Mouse (Mus musculus) heart, postnatal 10 days (tissue): ENCODE measurements around the gene Grin2a. TPM values are rescaled to one million over a fixed set of nuclear protein-coding genes. Genes with fewer than 3 reads are reported as not detected.

Experiments
- DNase-seq, 2 experiments: peaks; one replicate each; pipeline ENCODE4 v3.0.0; 2021
- intact Hi-C: fragments of 180-260 bp; cut with DNase I; formaldehyde crosslinking; loops from one replicate; pipeline ENCODE4 v1.15.1; 2025
- total RNA-seq, 2 experiments: library from RNA; stranded (reverse); gene quantifications; 2 replicates each; pipeline ENCODE4 v1.2.3; 2021

The Grin2a gene
- total RNA-seq, result under 1 TPM; 0.12 to 0.17 TPM

DNA sequence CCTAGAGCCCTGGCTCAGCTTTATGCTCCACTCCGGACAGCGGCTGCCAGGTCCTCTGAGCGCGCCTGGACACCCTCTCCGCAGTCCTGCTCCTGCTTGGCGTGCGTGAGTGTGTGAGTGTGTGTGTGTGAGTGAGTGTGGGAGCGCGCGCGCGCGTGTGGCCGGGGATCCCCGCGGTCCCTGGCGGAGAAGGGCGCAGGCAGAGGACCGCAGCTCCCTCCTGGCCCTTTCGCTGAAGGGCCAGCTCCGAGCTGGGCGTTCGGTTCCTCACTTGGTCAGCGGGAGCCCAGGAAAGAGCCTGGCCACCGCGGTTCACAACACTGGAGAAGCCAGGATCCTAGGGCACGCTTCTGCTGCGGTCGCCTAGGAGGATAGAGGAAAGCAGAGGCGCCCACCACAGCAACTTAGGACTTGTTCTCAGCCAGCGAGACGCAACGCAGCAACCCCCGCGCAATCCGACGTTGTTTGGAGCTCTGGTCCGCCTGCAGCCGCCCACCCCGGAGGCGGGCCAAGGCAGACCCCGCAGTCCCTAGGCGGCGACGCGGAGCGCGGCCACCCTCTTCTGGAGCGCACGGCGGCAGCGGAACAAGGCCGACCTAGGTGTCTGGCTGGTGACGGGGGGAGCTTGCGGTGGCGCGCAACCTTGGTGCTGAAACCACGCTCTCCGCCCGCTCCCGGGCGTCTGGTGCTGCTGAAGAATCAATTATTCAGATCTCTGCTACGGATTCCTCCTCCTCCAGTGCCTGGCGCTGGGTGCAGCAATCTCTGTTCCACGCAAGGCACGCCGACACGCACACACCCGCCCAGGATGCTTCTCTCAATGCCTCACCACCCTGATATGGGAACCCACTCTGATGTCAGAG, at the start of gene Grin2a:
Gene Grin2a (minus strand): TSS at position 610 of the 863 bp plus-strand sequence.
- intact Hi-C loops, result no loop called here
- no peak for DNase-seq

GRCm38 (mm10) chr16:10035582-10036215, 40.3 kb upstream of the Grin2a start:
- intact Hi-C loops, result no loop called here
- no peak for DNase-seq

GRCm38 (mm10) chr16:10033416-10033979, 38.1 kb upstream of the Grin2a start:
- DNase-seq, result no peak
- intact Hi-C loops, result no loop called here

DNA sequence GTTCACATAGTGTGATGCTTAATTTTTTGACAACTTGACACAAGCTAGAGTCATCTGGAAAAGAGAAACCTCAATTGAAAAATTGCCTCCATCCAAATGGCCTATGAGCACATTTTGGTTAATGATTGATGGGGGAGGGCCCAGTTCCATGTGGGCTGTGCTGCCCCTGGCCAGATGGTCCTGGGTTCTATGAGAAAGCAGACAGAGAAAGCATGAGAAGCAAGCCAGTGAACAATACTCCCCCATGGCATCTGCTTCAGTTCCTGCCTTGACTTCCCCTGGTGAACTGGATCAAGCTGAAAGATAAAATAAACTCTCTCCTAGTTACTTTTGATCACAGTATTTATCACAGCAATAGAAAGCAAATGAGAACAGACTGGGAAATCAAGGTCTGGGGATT, 36.5 kb upstream of the Grin2a start:
- DNase-seq, result no peak
- intact Hi-C loops, result no loop called here

DNA sequence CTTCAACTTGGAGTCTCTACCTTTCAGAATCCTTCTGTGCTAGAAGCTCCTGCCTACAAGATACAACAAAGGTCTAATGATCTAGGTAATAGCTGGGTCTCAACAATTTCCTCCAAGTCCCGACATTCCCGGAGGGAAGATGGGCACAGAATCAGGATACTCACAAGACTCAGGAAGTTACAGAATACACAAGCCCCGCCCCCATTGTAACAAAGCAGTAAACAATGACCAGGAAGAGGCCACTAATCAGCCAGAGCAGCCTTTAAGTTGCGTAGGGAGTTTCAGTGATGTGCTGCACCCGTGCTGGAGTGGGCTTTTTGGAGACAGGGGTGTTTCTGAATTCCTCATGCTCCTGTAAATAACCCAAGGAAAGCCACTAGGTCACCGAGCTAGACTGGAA, 31.4 kb upstream of the Grin2a start:
- no peak for DNase-seq
- intact Hi-C loops, result no loop called here

GRCm38 (mm10) chr16:10009743-10010142, 14.4 kb upstream of the Grin2a start:
- DNase-seq, result no peak
- intact Hi-C loops, result no loop called here

- intact Hi-C loops, result no loop called here
- no peak for DNase-seq
These were observed 10.2 kb upstream of the Grin2a start for GRCm38 (mm10) chr16:10005606-10006005.

GRCm38 (mm10) chr16:10004096-10004495, 8.7 kb upstream of the Grin2a start:
- DNase-seq, result no peak
- intact Hi-C loops, result no loop called here

- no peak for DNase-seq
- intact Hi-C loops, result no loop called here
These were observed 7.6 kb upstream of the Grin2a start for GRCm38 (mm10) chr16:10003001-10003400.

DNA sequence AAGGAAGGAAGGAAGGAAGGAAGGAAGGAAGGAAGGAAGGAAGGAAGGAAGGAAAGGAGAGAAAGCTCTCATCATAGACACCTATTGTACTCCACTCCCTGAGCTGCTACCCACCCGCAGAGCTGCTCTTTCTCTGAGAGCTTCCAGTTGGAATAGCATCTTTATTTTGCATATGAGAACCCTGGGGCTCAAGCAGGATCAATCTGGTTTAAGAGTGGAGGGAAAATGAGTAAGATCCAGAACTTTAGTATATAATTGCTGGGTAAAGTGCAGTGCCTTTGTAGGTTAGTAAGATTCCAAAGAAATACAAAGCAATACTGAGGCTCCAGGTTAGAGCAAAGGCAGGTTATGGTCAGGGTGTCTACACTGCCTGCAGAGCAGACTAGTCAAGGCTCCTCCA, 6.2 kb upstream of the Grin2a start:
- intact Hi-C loops, result no loop called here
- DNase-seq, result no peak

GRCm38 (mm10) chr16:9999926-10000325, 4.6 kb upstream of the Grin2a start:
- no peak for DNase-seq
- intact Hi-C loops, result no loop called here

DNA sequence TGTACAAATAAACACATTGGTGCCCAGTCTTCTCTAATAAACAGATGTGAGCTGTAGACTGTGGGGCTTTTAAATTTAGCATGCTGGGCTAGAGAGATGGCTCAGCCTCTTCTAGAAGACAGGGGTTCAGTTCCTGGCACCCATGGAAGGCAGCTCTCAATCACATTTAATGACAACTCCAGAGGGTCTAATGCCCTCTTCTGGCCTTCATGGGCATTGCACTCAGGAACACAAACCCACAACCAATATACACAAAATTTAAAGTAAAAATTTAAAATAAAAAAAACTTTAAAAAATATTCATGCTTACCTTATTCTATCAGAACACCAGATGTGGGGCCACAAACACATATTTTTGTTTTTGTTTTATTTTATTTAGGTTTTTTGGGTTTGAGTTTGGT, 2.6 kb upstream of the Grin2a start:
- intact Hi-C loops, result no loop called here
- DNase-seq, result no peak

DNA sequence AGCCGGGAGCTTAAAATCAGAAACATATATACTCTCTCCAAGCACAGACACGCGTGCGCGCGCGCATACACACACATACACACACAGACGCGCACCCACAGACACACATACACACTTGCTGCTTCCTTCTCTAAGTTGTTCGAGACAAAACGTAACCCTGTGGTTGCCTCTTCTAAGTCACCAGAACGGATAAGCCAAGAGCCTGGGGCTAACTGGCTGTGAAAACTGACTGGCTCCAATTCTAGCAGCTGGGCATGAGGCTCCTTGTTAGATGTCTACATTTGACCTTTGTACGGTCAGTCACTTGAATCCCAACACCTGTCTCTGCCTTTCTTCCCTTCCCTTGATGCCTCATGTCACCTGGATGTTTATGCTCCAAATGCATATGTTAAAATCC, 452 bp upstream of the Grin2a start:
- no peak for DNase-seq
- intact Hi-C loops, result no loop called here

DNA sequence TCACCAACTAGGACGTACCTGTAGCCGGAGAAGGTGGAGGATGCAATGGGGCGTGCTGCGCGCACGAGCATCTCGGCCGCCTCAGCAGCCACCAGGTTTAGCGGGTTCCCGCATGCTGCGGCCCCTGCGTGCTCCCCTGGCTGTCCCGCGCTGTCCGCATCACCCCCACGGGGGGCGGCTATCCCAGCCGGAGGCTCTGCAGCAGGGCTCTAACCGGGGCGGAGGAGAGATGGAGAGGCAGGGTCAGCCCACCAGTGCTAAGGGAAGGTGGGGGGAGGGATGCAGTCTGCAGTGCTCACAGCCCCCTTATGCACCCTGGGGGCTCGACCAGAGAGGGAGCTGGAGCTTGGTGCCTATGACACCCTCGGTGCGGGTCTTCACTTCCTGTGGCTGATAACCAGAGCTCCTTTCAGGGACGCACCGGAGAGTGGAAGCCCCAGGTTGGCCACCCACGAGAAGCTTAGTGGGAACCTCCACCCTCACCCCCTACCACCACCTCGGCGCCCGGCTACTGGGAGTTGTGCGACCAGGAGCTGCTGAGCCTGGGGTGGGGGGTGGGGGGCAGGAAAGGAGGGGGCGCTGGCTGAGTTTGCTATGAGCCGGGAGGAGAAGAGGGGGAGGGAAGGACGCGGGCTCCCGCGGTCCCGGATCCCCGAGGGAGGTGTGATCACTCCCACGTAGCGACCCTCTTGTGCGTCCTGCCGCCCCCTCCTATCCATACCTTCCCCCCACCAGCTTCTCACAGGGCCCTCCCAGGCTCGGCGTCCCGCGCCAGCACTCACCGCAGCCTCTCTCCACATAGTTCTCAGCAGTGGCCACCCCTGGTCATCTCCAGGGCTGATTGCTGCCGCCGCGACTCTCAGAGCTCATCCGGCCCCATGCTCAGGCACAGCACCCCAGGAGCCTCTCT, 1.1 kb downstream of the Grin2a start:
- intact Hi-C loops, result no loop called here
- DNase-seq, result no peak

DNA sequence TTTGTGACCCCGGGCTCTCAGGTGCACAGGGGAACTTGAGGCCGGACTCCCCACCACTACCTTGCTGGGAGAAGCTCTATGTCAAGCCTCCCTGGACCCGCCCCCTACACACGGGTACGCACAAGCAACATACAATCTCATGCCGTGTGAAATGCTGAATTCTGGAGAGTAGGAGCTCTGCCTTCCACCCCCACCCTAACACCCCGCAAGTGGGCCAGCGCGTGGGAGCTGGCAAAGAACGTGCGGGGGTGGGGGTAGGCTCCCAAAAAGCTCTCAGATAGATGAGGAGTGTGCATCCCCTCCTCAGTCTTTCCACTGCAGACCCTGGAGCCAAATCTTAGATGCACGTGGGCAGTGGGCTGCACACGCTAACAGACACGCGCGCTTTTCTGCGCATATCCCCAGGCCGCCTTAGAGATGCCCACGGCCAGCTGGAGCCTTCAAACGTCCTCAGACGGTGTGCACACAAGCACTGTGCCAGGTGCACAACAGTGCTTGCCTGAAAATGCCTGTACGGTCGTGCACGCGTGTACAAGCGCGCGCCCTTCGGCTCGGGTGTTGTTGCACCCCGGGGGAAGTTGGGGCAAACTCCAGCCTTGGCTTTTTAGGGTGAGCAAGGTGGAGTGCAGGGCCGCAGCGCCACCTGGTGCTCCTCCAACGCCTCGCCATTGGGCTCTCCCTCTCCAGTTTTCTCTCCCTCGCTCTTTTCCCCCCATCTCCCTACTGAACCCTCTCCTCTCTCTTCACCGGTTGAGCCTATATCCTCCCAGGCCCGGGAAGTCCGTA, 1.9 kb downstream of the Grin2a start:
- intact Hi-C loops, result loop anchor here (1.0 kb wide), 2 partner anchors 984 to 1110 kb away; no protein-coding TSS in a partner anchor
- peak; percentile 31 to 61 for DNase-seq

DNA sequence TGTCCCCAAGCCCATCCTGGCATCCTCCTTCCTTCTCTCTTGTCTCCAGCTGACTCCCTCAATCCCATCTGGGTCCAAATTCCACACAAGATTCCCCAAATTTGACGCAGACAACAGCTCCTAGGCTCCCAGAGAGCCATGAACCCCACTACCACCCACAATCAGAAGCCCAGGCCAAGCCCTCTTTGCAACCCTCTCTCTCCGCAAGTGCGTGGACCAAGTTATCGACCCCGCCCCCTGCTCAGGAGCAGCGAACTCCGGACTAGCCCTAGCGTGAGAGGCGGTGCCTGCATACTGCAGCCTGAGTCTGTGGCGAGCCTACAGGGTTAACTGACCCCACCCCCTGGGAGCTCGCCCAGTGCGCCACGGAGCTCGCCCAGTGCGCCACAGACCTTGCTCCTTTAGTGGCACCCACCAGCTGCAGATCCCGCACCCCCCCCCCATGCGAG, 2.6 kb downstream of the Grin2a start:
- intact Hi-C loops, result loop anchor here (1.0 kb wide), 2 partner anchors 983 to 1109 kb away; no protein-coding TSS in a partner anchor
- DNase-seq, result no peak

DNA sequence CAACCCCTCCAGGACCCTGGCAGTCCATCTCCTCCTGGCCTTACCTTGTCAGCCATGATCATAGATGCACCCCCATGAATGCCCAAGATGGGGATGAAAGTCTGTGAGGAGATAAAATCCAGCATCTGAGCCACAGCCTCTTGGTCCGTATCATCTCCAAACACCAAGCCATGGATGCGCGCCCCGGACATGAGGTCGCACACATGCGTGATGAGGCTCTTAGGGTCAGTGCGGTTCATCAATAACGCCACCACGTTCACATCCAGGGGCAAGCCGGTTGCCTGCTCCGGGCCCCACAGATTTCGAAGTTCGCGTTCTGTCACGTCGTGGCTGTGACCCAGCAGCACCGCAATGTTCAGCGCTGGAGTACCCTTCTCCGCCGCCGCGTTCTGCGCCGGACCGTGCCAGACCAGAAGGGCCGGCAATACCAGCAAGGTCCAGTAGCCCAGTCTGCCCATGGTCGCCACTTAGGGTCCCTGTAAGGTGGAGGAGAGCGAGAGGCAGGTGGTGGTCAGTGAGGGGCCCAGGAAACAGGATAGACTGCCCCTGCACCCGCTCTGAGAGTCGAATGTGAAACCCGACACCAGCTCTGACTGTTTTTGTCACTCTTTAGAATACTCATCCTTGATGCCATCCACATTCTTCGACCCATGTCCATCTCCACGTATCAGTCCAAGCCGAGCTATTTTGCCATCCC, 3.1 kb downstream of the Grin2a start:
- intact Hi-C loops, result no loop called here
- no peak for DNase-seq

DNA sequence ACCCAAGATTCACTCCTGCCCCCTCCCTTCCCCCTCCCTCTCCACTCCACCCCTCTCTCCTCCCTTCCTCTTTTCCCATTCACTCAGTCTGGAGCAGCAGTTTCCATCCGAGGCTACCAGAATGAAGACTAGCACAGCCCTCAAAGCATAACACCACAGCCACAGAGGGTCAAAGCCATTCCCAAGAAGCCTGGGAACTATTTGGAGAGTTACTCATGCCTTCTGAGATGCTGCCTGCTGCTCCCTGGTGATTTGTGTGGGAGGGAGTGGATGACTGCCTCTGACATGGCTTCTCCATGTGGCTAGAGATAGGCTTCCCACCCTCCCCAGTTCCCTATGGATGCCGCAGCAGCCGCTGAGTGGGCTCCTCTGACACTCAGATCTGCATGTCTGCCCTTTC, 10.3 kb downstream of the Grin2a start:
- no peak for DNase-seq
- intact Hi-C loops, result no loop called here

DNA sequence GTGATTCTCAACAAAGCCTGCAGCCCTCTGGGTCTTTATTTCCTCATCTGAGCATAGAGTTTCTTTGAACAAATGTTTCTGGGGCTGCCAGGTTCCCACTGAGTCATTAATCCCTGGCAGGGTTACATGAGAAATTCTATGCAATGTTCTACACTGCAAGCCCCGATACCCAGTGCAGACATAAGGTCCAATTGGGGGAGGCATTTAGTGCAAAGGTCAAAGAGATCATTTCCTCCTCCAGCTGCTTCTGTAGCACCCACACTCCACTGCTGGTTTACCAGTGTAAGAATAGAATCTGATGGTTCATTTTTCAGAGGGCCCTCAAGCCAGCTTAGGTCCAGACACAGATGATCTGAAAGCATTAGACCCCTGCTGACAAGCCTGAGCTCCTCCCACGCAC, 14.7 kb downstream of the Grin2a start:
- intact Hi-C loops, result no loop called here
- DNase-seq, result no peak
